Mouse (Mus musculus): Measurements from ENCODE around the gene Gabra6.

GRCm38 (mm10) chr11:42332121-42332520, 11.2 kb upstream of the Gabra6 start:
- no peak for TF ChIP-seq CTCF (IDR thresholded peaks at IDR 0.05; ENCODE audit: low read depth, low read length)
- TF ChIP-seq GATA1 (IDR thresholded peaks at IDR 0.05; ENCODE audit: borderline replicate concordance, low read length), result no peak
